Mouse (Mus musculus) megakaryocyte, embryonic 14.5 days (primary cell): ENCODE data around the gene Pank3. TPM values are rescaled to one million over a fixed set of nuclear protein-coding genes. Genes with fewer than 3 reads are reported as not detected.
"Not testable (repeated sequence)": the region's sequence is repeated elsewhere in the genome, so short reads cannot be mapped to it uniquely, and the experiment has no call there.

Source experiments
- H3K27me3 ChIP-seq: replicated peaks from 2 replicates; pipeline ENCODE3; 2012; ENCODE audit warnings: inconsistent platforms
- H3K36me3 ChIP-seq: replicated peaks from 2 replicates; pipeline ENCODE3; 2012; ENCODE audit warnings: low read length, inconsistent platforms, mixed read lengths
- H3K4me1 ChIP-seq: 2 replicates; pipeline ENCODE4 v1.6.1; 2012; ENCODE audit warnings: inconsistent platforms
- H3K4me3 ChIP-seq: replicated peaks from 2 replicates; pipeline ENCODE3; 2012; ENCODE audit warnings: moderate library complexity, mild to moderate bottlenecking, inconsistent platforms
- H3K9me3 ChIP-seq: 2 replicates; pipeline ENCODE4 v1.6.1; 2012; ENCODE audit warnings: inconsistent platforms
- FLI1 ChIP-seq: IDR thresholded peaks from 2 replicates; pipeline ENCODE4 v1.6.1; 2012; ENCODE audit warnings: low read length, inconsistent platforms, mixed read lengths
- GATA1 ChIP-seq: IDR thresholded peaks from 3 replicates; pipeline ENCODE4 v1.6.1; 2012; ENCODE audit warnings: mixed read lengths, low read length, inconsistent platforms, borderline replicate concordance
- polyA plus RNA-seq: library from polyadenylated mRNA; stranded (reverse); fragments of >175 nt; gene quantifications from 2 replicates; pipeline ENCODE4 v1.2.3, GENCODE M21; 2012; ENCODE audit warnings: low replicate concordance; ENCODE audit not compliant: insufficient read depth

Pank3 gene
- polyA plus RNA-seq, 1 experiment = 0.67 TPM

DNA sequence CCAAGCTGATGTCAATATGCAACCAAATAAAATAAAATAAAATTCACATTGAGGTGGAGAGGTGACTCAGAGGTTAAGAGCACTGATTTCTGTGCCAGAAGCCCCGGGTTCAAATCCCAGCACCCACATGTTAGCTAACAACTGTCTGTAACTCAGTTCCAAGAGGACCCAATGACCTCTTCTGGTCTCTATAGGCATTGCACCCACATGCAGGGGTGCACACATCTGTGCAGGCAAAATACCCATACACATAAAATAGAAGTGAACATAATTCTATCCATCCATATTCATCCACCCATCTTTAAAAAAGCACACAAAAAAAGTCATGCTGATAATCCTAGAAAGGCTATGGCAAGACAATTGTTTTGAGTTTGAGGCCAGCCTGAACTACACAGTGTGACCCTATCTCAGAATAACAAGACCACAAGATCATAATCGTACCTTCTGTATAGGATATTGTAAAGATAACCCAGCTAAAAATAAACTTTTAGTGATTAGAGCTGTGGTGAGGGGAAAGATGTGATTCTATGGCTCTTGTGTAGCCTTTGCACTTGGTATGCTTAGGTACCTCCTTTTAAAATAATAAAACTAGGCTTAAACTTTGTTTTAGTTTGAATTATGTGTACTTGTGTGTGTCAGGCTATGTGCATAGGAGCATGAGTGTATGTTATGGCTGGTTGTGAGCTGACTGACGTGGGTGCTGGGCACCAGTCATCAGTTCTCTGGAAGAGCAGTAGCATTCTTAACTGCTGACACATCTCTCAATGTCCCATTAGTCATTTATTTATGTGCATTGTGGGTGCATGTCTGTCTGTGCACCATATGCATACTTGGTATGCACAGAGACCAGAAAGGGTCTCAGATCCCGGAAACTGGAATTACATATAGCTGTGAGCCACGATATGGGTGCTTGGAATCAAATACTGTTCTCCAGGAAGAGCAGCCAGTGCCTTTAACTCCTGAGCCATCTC, 68.2 kb downstream of the Pank3 start:
- H3K27me3 ChIP-seq = peaks cover 2% of the 10 kb centered on the region
- H3K4me1 ChIP-seq = peaks cover 46% of the 10 kb centered on the region
- H3K9me3 ChIP-seq = no peaks in the 10 kb centered on the region
- TF ChIP-seq FLI1 (no peak), GATA1 (no peak)
- peaks cover 2% of the 10 kb centered on the region for H3K36me3 ChIP-seq
- H3K4me3 ChIP-seq = peak overlapping the region; percentile 91

DNA sequence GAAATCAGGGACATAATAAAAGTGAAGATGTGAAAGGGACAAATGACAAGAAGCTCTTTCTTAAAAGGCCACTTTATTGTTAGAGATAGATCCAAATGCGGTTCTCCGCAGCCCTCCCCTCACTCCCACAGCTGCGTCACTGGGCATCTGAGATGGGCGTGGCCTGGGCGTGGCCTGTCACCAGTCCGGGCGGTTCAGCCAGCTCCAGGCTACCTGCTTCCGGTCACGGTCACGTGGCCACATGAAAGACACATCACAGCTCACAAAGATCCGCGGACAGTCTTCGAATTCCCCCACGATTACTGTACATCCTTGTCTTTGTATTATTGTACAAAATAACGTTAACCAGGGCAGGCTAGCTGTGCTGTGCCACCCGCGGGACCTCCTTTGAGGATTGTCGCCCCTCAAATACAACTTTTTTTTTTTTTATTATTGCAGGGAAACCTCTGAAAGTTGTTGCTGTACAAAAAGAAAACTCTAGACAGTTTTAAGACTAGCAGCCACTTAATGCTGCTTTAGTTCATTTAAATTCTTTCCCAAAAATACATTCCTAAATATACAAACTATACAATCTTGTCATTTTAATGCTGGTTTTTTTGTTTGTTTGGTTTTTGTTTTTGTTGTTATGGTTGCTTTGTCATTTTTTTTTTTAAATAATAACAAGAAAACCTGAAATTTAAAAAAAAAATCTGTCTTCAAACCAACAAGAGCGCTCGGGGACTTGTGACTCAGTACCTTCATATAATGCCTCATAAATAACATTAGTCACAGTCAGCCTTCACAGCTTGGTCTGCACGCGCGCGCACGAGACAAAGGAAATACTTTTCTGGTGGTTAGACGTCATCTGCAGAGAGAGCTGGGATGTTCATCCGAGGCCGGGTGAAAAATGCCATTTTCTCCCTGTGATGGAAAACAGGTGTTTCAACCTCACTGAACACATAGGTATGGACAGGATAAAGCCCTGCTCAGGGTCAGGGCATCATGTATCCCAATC, 69.4 kb downstream of the Pank3 start:
- H3K4me1 ChIP-seq = peaks cover 39% of the 10 kb centered on the region
- peak overlapping the region; percentile 91 for H3K4me3 ChIP-seq
- TF ChIP-seq GATA1 (no peak), FLI1 (no peak)
- no peaks in the 10 kb centered on the region for H3K9me3 ChIP-seq
- no peaks in the 10 kb centered on the region for H3K36me3 ChIP-seq
- peaks cover 5% of the 10 kb centered on the region for H3K27me3 ChIP-seq

DNA sequence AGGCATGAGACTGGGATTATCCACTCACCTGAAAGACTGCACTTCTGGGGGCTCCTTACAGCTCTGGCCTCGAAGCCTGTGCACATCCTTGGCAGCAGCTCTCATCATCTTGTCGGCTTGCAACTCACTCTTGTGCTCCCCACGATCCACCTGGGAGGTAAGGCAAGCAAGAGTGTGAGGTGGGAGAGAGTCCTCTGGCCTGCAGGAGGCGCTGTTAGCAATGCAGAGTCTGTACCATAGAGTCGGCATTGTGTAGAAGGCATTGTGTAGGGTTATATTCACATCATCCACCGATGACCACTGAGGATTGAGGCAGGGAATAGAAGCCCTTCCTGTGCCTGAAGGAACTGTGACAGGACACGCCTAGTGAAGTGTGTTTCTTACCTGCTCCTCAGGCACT, 71.0 kb downstream of the Pank3 start:
- peaks cover 9% of the 10 kb centered on the region for H3K27me3 ChIP-seq
- no peaks in the 10 kb centered on the region for H3K9me3 ChIP-seq
- peaks cover 43% of the 10 kb centered on the region for H3K4me1 ChIP-seq
- no peaks in the 10 kb centered on the region for H3K36me3 ChIP-seq
- no peak overlapping the region for H3K4me3 ChIP-seq
- TF ChIP-seq GATA1 (no peak), FLI1 (no peak)

DNA sequence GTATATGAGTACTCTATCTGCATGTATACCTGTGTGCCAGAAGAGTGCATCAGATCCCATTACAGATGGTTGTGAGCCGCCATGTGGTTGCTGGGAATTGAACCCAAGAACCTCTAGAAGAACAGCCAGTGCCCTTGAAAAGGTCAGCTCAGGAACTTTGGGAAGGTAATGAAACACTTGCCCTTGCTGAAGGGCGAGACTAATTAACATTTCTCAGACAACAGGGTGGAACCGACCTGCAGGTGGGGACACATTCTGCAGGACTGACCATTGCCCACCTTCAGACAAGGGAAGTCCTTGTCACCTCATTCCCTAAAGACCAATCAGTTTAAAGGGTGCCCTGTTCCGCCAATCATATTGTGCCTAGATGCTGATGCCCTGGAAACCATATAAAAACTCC, 71.5 kb downstream of the Pank3 start:
- peaks cover 43% of the 10 kb centered on the region for H3K4me1 ChIP-seq
- H3K4me3 ChIP-seq, H3K36me3 ChIP-seq, H3K27me3 ChIP-seq, H3K9me3 ChIP-seq: not testable (repeated sequence)

Other genes starting within 250 kb of the Pank3 start
- gene Fbll1, start 29.4 kb downstream of the Pank3 start, polyA plus RNA-seq = not detected in 2 replicates
- gene Rars, start 65.0 kb downstream of the Pank3 start, polyA plus RNA-seq = 5.3 TPM in 1 of 2 replicates, not detected in the other
- not detected in 2 replicates for gene Wwc1, start 211.0 kb downstream of the Pank3 start, polyA plus RNA-seq